Mouse (Mus musculus) G1E (cell line): ENCODE results near the gene Tbx19.

Source experiments
- CTCF ChIP-seq: IDR thresholded peaks from 2 replicates; pipeline ENCODE4 v1.5.1; 2012; ENCODE audit warnings: low read depth, low read length, inconsistent platforms, mixed read lengths
- GATA1 ChIP-seq: IDR thresholded peaks from 2 replicates; pipeline ENCODE4 v1.6.1; 2012; ENCODE audit warnings: borderline replicate concordance, low read length, inconsistent platforms, mixed read lengths
- POLR2AphosphoS5 ChIP-seq: IDR thresholded peaks from 2 replicates; pipeline ENCODE4 v1.6.1; 2012; ENCODE audit warnings: low read depth, low read length, inconsistent platforms; ENCODE audit not compliant: insufficient replicate concordance
- TAL1 ChIP-seq: conservative IDR thresholded peaks from 2 replicates; pipeline ENCODE4 v1.6.1; 2012; ENCODE audit warnings: low read depth, low read length, inconsistent platforms, mixed read lengths

DNA sequence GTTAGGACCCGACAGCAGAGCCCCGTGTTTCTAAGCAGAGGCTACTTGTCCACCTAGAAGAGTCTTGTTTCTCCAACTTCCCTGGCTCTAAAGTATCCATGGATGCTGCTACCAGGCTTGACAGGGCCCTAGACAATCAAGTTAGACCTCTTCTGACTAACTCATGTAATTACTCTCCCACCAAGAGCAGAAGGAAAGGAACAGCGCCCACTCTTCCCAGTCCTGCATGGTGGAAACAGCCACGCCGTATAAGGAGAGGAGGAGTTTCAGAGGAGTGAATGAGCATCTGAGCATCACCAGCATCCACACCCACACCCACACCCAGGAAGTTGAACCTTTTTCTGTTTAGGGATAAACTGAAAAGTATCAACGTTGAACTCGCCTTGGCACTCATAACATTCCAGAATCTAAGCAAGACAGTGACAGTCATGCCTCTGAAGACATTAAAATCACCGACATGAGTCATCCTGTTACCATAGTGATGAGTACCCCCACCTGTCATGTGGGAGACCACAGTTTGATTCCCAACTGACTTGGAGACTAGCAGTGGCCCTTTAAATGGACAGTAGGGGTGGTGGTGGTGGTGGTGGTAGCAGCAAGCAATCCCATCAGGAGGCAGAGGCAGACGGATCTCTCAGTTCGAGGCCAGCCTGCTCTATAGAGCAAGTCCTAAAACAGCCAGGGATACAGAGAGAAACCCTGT lies 30.1 kb upstream of the Tbx19 start:
- no peak for TF ChIP-seq CTCF
- no peak for TF ChIP-seq POLR2AphosphoS5
- TF ChIP-seq TAL1 = no peak
- TF ChIP-seq GATA1 = no peak
